Mouse (Mus musculus) liver, adult 2 months (tissue): ENCODE results near the gene Kncn. TPM values are rescaled to one million over a fixed set of nuclear protein-coding genes. Genes with fewer than 3 reads are reported as not detected.

Experiments
- DNase-seq: peaks from one replicate; pipeline ENCODE4 v3.0.0-alpha.2; 2011; ENCODE audit warnings: low read depth, low spot score; ENCODE audit errors: extremely low read depth
- H3K27ac ChIP-seq: fragments of 200-500 bp; replicated peaks from 2 replicates; pipeline ENCODE4 v1.5.1; 2012; ENCODE audit warnings: low read depth, mild to moderate bottlenecking, control low read depth, inconsistent platforms, low read length; ENCODE audit not compliant: insufficient read depth
- H3K27me3 ChIP-seq: fragments of 200-500 bp; 2 replicates; pipeline ENCODE4 v1.6.1; 2012; ENCODE audit warnings: mild to moderate bottlenecking, moderate library complexity, low read length, inconsistent platforms; ENCODE audit not compliant: control insufficient read depth, insufficient read depth
- H3K36me3 ChIP-seq: fragments of 200-500 bp; 2 replicates; pipeline ENCODE4 v1.6.1; 2012; ENCODE audit warnings: low read length, inconsistent platforms; ENCODE audit not compliant: control insufficient read depth, insufficient read depth
- H3K4me1 ChIP-seq: fragments of 200-500 bp; 2 replicates; pipeline ENCODE4 v1.6.1; 2011; ENCODE audit warnings: low read length; ENCODE audit not compliant: control insufficient read depth, insufficient read depth
- H3K4me3 ChIP-seq: fragments of 200-500 bp; 2 replicates; pipeline ENCODE4 v1.5.1; 2011; ENCODE audit warnings: low read depth, mild to moderate bottlenecking, control low read depth, low read length, moderate library complexity; ENCODE audit not compliant: insufficient read depth
- H3K79me2 ChIP-seq: fragments of 200-500 bp; 2 replicates; pipeline ENCODE4 v1.6.1; 2012; ENCODE audit warnings: inconsistent platforms, mild to moderate bottlenecking, low read length, moderate library complexity; ENCODE audit not compliant: control insufficient read depth, insufficient read depth
- H3K9ac ChIP-seq: fragments of 200-500 bp; 2 replicates; pipeline ENCODE4 v1.6.1; 2012; ENCODE audit warnings: low read depth, mild to moderate bottlenecking, control low read depth, inconsistent platforms, low read length
- CTCF ChIP-seq: fragments of 200-500 bp; IDR thresholded peaks from 2 replicates; pipeline ENCODE4 v1.5.1; 2011; ENCODE audit warnings: low read depth, low read length, control low read depth
- POLR2A ChIP-seq: fragments of 200-500 bp; IDR thresholded peaks from 2 replicates; pipeline ENCODE4 v1.6.1; 2011; ENCODE audit warnings: low read length, control low read depth; ENCODE audit not compliant: insufficient read depth; ENCODE audit errors: extremely low read depth
- WGBS: fragments of 180-500 bp; shearing (Covaris S2); methylation state at CpG from one replicate; pipeline ENCODE4 v1.1.7; 2018; 5-methylcytosine and 5-hydroxymethylcytosine counted together
- polyA plus RNA-seq: library from polyadenylated mRNA; depleted of rRNA; stranded (reverse); fragments of >200 nt; gene quantifications from 2 replicates; pipeline ENCODE4 v1.2.3, GENCODE M21; 2012
- total RNA-seq: library from RNA; depleted of rRNA; stranded (reverse); fragments of >200 nt; gene quantifications from 2 replicates; pipeline ENCODE4 v1.2.3, GENCODE M21; 2014

Gene Kncn
- total and polyA plus RNA-seq, 2 experiments, result not detected

- DNase-seq, result no peak
- Histone ChIP-seq H3K27me3 (no peaks in the 10 kb centered on the region), H3K79me2 (no peaks in the 10 kb centered on the region), H3K9ac (no peak overlapping the region), H3K36me3 (no peaks in the 10 kb centered on the region), H3K4me1 (no peaks in the 10 kb centered on the region), H3K27ac (no peak overlapping the region), H3K4me3 (no peak overlapping the region)
- WGBS, result 39% methylated on average over 4 of the region's 4 CpGs
- TF ChIP-seq POLR2A, result no peak
- TF ChIP-seq CTCF, result no peak
Measured at GRCm38 (mm10) chr4:115882195-115882594, 2.0 kb upstream of the Kncn start.

GRCm38 (mm10) chr4:115885846-115886245 is 1.6 kb downstream of the Kncn start:
- Histone ChIP-seq H3K27me3 (peaks cover 8% of the 10 kb centered on the region), H3K27ac (no peak overlapping the region), H3K79me2 (no peaks in the 10 kb centered on the region), H3K4me1 (no peaks in the 10 kb centered on the region), H3K36me3 (no peaks in the 10 kb centered on the region), H3K4me3 (no peak overlapping the region), H3K9ac (no peak overlapping the region)
- TF ChIP-seq CTCF, result no peak
- TF ChIP-seq POLR2A, result no peak
- WGBS, result 70% methylated on average over 3 of the region's 3 CpGs
- no peak for DNase-seq

GRCm38 (mm10) chr4:115886875-115887274 is 2.7 kb downstream of the Kncn start:
- peaks cover 8% of the 10 kb centered on the region for H3K27me3 ChIP-seq
- 63% methylated on average over 1 of the region's 1 CpGs for WGBS

GRCm38 (mm10) chr4:115890066-115890465 is 5.9 kb downstream of the Kncn start:
- Histone ChIP-seq H3K36me3 (no peaks in the 10 kb centered on the region), H3K4me1 (no peaks in the 10 kb centered on the region), H3K27ac (no peak overlapping the region), H3K79me2 (no peaks in the 10 kb centered on the region), H3K27me3 (peaks cover 8% of the 10 kb centered on the region), H3K9ac (no peak overlapping the region), H3K4me3 (no peak overlapping the region)
- no peak for DNase-seq
- 23% methylated on average over 6 of the region's 6 CpGs for WGBS
- no peak for TF ChIP-seq POLR2A

More at GRCm38 (mm10) chr4:115886875-115887274, 2.7 kb downstream of the Kncn start:
- H3K27ac ChIP-seq, result no peak overlapping the region
- no peaks in the 10 kb centered on the region for H3K4me1 ChIP-seq
- no peak for DNase-seq
- no peak overlapping the region for H3K9ac ChIP-seq
- H3K4me3 ChIP-seq, result no peak overlapping the region
- H3K36me3 ChIP-seq, result no peaks in the 10 kb centered on the region
- TF ChIP-seq POLR2A (no peak), CTCF (no peak)
- H3K79me2 ChIP-seq, result no peaks in the 10 kb centered on the region

- H3K36me3 ChIP-seq, result no peaks in the 10 kb centered on the region
- H3K4me3 ChIP-seq, result no peak within 1 kb of the TSS
- no peak within 1 kb of the TSS for H3K27ac ChIP-seq
- H3K4me1 ChIP-seq, result no peaks in the 10 kb centered on the region
- H3K79me2 ChIP-seq, result no peaks in the 10 kb centered on the region
- TF ChIP-seq POLR2A (no peak), CTCF (no peak)
- no peak within 1 kb of the TSS for H3K9ac ChIP-seq
- no peak for DNase-seq
- H3K27me3 ChIP-seq, result peaks cover 8% of the 10 kb centered on the region
- WGBS, result 8% methylated on average over 31 of the region's 31 CpGs
Measured at GRCm38 (mm10) chr4:115890553-115890952, 6.4 kb downstream of the Kncn start, which contains the start of gene 6430628N08Rik. 6430628N08Rik (plus strand) TSS chr4:115890665.

GRCm38 (mm10) chr4:115894281-115894680 is 10.1 kb downstream of the Kncn start:
- DNase-seq, result no peak
- no peaks in the 10 kb centered on the region for H3K4me1 ChIP-seq
- 41% methylated on average over 3 of the region's 3 CpGs for WGBS
- peaks cover 17% of the 10 kb centered on the region for H3K27me3 ChIP-seq
- no peaks in the 10 kb centered on the region for H3K79me2 ChIP-seq
- H3K36me3 ChIP-seq, result no peaks in the 10 kb centered on the region
- TF ChIP-seq CTCF, result no peak
- TF ChIP-seq POLR2A, result no peak
- no peak overlapping the region for H3K27ac ChIP-seq
- no peak overlapping the region for H3K9ac ChIP-seq
- H3K4me3 ChIP-seq, result no peak overlapping the region
